Mouse (Mus musculus): ENCODE results near the gene Timeless. TPM values are rescaled to one million over a fixed set of nuclear protein-coding genes. Genes with fewer than 3 reads are reported as not detected.

The Timeless gene
- polyA plus RNA-seq, 1 experiment from 2014 or later: 135 TPM

- no peak for DNase-seq (ENCODE audit: low spot score)
- no peak overlapping the region for H3K27ac ChIP-seq
- peaks cover 26% of the 10 kb centered on the region for H3K4me1 ChIP-seq
- no peak overlapping the region for H3K4me3 ChIP-seq
- H3K27me3 ChIP-seq (ENCODE audit: low read depth, poor library complexity, severe bottlenecking): no peaks in the 10 kb centered on the region
- 62% methylated on average over 16 of the region's 16 CpGs for WGBS
- no peaks in the 10 kb centered on the region for H3K9me3 ChIP-seq (replicated peaks)
- no peaks in the 10 kb centered on the region for H3K36me3 ChIP-seq
Observed at GRCm38 (mm10) chr10:128221533-128222286, 10.2 kb upstream of the Timeless start.

- Histone ChIP-seq H3K36me3 (no peaks in the 10 kb centered on the region), H3K9me3 (replicated peaks) (no peaks in the 10 kb centered on the region), H3K27ac (peak overlapping the region; percentile 44; the same call in 1 of the 2 replicates), H3K4me3 (no peak overlapping the region), H3K27me3 (ENCODE audit: low read depth, poor library complexity, severe bottlenecking) (no peaks in the 10 kb centered on the region), H3K4me1 (peaks cover 28% of the 10 kb centered on the region)
- no peak for DNase-seq (ENCODE audit: low spot score)
- WGBS: 63% methylated on average over 5 of the region's 5 CpGs
Observed at GRCm38 (mm10) chr10:128225064-128225463, 6.8 kb upstream of the Timeless start.

GRCm38 (mm10) chr10:128225538-128225937, 6.3 kb upstream of the Timeless start, which contains the start of gene Mip:
TSS of gene Mip (plus strand) at chr10:128225838.
- H3K4me1 ChIP-seq: peaks cover 33% of the 10 kb centered on the region
- DNase-seq (ENCODE audit: low spot score): no peak
- no peaks in the 10 kb centered on the region for H3K9me3 ChIP-seq (replicated peaks)
- no peak within 1 kb of the TSS for H3K4me3 ChIP-seq
- no peaks in the 10 kb centered on the region for H3K36me3 ChIP-seq
- no peaks in the 10 kb centered on the region for H3K27me3 ChIP-seq (ENCODE audit: low read depth, poor library complexity, severe bottlenecking)
- WGBS: 52% methylated on average over 4 of the region's 4 CpGs
- H3K27ac ChIP-seq: peak within 1 kb of the TSS; percentile 47

- H3K27ac ChIP-seq: no peak overlapping the region
- DNase-seq (ENCODE audit: low spot score): no peak
- no peaks in the 10 kb centered on the region for H3K36me3 ChIP-seq
- 88% methylated on average over 9 of the region's 9 CpGs for WGBS
- H3K4me1 ChIP-seq: peaks cover 38% of the 10 kb centered on the region
- no peak overlapping the region for H3K4me3 ChIP-seq
- no peaks in the 10 kb centered on the region for H3K27me3 ChIP-seq (ENCODE audit: low read depth, poor library complexity, severe bottlenecking)
- no peaks in the 10 kb centered on the region for H3K9me3 ChIP-seq (replicated peaks)
Observed at GRCm38 (mm10) chr10:128227592-128227991, 4.3 kb upstream of the Timeless start.

GRCm38 (mm10) chr10:128228009-128228408, 3.9 kb upstream of the Timeless start:
- Histone ChIP-seq H3K27ac (no peak overlapping the region), H3K4me3 (no peak overlapping the region), H3K4me1 (peaks cover 41% of the 10 kb centered on the region), H3K36me3 (no peaks in the 10 kb centered on the region), H3K27me3 (ENCODE audit: low read depth, poor library complexity, severe bottlenecking) (no peaks in the 10 kb centered on the region), H3K9me3 (replicated peaks) (no peaks in the 10 kb centered on the region)
- DNase-seq (ENCODE audit: low spot score): no peak
- 96% methylated on average over 8 of the region's 8 CpGs for WGBS

GRCm38 (mm10) chr10:128230582-128230981, 1.3 kb upstream of the Timeless start:
- Histone ChIP-seq H3K4me1 (peaks cover 40% of the 10 kb centered on the region), H3K27ac (peak overlapping the region; percentile 99)
- 78% methylated on average over 12 of the region's 12 CpGs for WGBS

GRCm38 (mm10) chr10:128231146-128231545, 719 bp upstream of the Timeless start:
- DNase-seq (ENCODE audit: low spot score): no peak
- Histone ChIP-seq H3K36me3 (peaks cover 18% of the 10 kb centered on the region), H3K4me1 (peaks cover 40% of the 10 kb centered on the region), H3K9me3 (replicated peaks) (no peaks in the 10 kb centered on the region), H3K27me3 (ENCODE audit: low read depth, poor library complexity, severe bottlenecking) (no peaks in the 10 kb centered on the region), H3K4me3 (peak overlapping the region; percentile 82), H3K27ac (peak overlapping the region; percentile 99)
- 19% methylated on average over 5 of the region's 5 CpGs for WGBS

More at GRCm38 (mm10) chr10:128230582-128230981, 1.3 kb upstream of the Timeless start:
- no peak for DNase-seq (ENCODE audit: low spot score)
- H3K4me3 ChIP-seq: peak overlapping the region; percentile 82
- H3K9me3 ChIP-seq (replicated peaks): no peaks in the 10 kb centered on the region
- H3K27me3 ChIP-seq (ENCODE audit: low read depth, poor library complexity, severe bottlenecking): no peaks in the 10 kb centered on the region
- H3K36me3 ChIP-seq: peaks cover 14% of the 10 kb centered on the region

GRCm38 (mm10) chr10:128232420-128232985, 638 bp downstream of the Timeless start:
- Histone ChIP-seq H3K4me1 (peaks cover 41% of the 10 kb centered on the region), H3K9me3 (replicated peaks) (no peaks in the 10 kb centered on the region), H3K27ac (peak overlapping the region; percentile 99), H3K36me3 (peaks cover 22% of the 10 kb centered on the region), H3K4me3 (peak overlapping the region; percentile 82), H3K27me3 (ENCODE audit: low read depth, poor library complexity, severe bottlenecking) (no peaks in the 10 kb centered on the region)
- peak; percentile 60 for DNase-seq (ENCODE audit: low spot score)
- WGBS: under 1% methylated on average over 14 of the region's 14 CpGs

GRCm38 (mm10) chr10:128236321-128236720, 4.5 kb downstream of the Timeless start:
- H3K9me3 ChIP-seq (replicated peaks): no peaks in the 10 kb centered on the region
- no peak for DNase-seq (ENCODE audit: low spot score)
- WGBS: 52% methylated on average over 4 of the region's 4 CpGs
- no peaks in the 10 kb centered on the region for H3K27me3 ChIP-seq (ENCODE audit: low read depth, poor library complexity, severe bottlenecking)
- peaks cover 58% of the 10 kb centered on the region for H3K36me3 ChIP-seq
- H3K27ac ChIP-seq: peak overlapping the region; percentile 46; the same call in 1 of the 2 replicates
- peaks cover 34% of the 10 kb centered on the region for H3K4me1 ChIP-seq
- no peak overlapping the region for H3K4me3 ChIP-seq

- no peaks in the 10 kb centered on the region for H3K9me3 ChIP-seq (replicated peaks)
- H3K36me3 ChIP-seq: peaks cover 74% of the 10 kb centered on the region
- WGBS: 88% methylated on average over 15 of the region's 15 CpGs
- no peaks in the 10 kb centered on the region for H3K27me3 ChIP-seq (ENCODE audit: low read depth, poor library complexity, severe bottlenecking)
- H3K27ac ChIP-seq: peak overlapping the region; percentile 26; the same call in 1 of the 2 replicates
- peaks cover 30% of the 10 kb centered on the region for H3K4me1 ChIP-seq
- no peak for DNase-seq (ENCODE audit: low spot score)
- H3K4me3 ChIP-seq: no peak overlapping the region
Observed at GRCm38 (mm10) chr10:128237807-128238480, 6.1 kb downstream of the Timeless start.

- Histone ChIP-seq H3K4me3 (no peak overlapping the region), H3K27me3 (ENCODE audit: low read depth, poor library complexity, severe bottlenecking) (no peaks in the 10 kb centered on the region), H3K4me1 (peaks cover 24% of the 10 kb centered on the region), H3K36me3 (peaks cover 81% of the 10 kb centered on the region), H3K9me3 (replicated peaks) (no peaks in the 10 kb centered on the region), H3K27ac (no peak overlapping the region)
- DNase-seq (ENCODE audit: low spot score): no peak
- 88% methylated on average over 4 of the region's 4 CpGs for WGBS
Observed at GRCm38 (mm10) chr10:128239140-128239539, 7.3 kb downstream of the Timeless start.

GRCm38 (mm10) chr10:128240131-128240530, 8.3 kb downstream of the Timeless start:
- no peak overlapping the region for H3K27ac ChIP-seq
- H3K4me3 ChIP-seq: no peak overlapping the region
- no peaks in the 10 kb centered on the region for H3K9me3 ChIP-seq (replicated peaks)
- peaks cover 21% of the 10 kb centered on the region for H3K4me1 ChIP-seq
- 93% methylated on average over 18 of the region's 18 CpGs for WGBS
- no peaks in the 10 kb centered on the region for H3K27me3 ChIP-seq (ENCODE audit: low read depth, poor library complexity, severe bottlenecking)
- peaks cover 85% of the 10 kb centered on the region for H3K36me3 ChIP-seq
- no peak for DNase-seq (ENCODE audit: low spot score)

GRCm38 (mm10) chr10:128243252-128243651, 11.4 kb downstream of the Timeless start:
- 96% methylated on average over 8 of the region's 8 CpGs for WGBS
- H3K27ac ChIP-seq: no peak overlapping the region
- no peak overlapping the region for H3K4me3 ChIP-seq
- H3K4me1 ChIP-seq: peaks cover under 1% of the 10 kb centered on the region; the same call in 1 of the 2 replicates
- DNase-seq (ENCODE audit: low spot score): no peak
- H3K36me3 ChIP-seq: peaks cover 98% of the 10 kb centered on the region
- H3K9me3 ChIP-seq (replicated peaks): no peaks in the 10 kb centered on the region
- no peaks in the 10 kb centered on the region for H3K27me3 ChIP-seq (ENCODE audit: low read depth, poor library complexity, severe bottlenecking)

Measured in limb, embryonic 10.5 days (tissue).